Mouse (Mus musculus): Measurements from ENCODE around the gene Olfr1357. TPM values are rescaled to one million over a fixed set of nuclear protein-coding genes. Genes with fewer than 3 reads are reported as not detected.

Gene Olfr1357
- total and polyA plus RNA-seq, 3 experiments, result not detected

DNA sequence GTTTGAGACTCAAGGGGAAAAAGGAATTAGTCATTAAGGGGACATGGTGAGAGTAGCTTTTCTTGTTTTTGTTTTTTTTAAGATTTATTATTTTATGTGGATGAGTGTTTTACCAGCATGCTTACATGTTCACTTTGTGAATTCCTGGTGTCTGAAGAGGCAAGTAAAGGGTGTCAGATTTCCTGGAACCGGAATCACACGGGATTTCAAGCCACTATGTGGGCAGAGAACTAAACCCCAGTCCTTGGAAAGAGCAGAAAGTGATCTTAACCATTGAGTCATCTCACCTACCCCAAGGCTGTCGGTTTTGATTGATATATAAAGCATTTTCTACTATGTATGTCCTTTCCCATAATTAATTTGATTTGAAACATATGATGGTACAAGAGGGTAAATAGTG lies 48.2 kb downstream of the Olfr1357 start:
- H3K4me1 ChIP-seq (ENCODE audit: control insufficient read depth in 1 of 2, insufficient read depth in 2 of 2, low read length in 2 of 2), result peaks cover 0 to 5% of the 10 kb centered on the region in 2 experiments; a peak in 1 of 4 replicates
- H3K4me3 ChIP-seq (ENCODE audit: control insufficient read depth in 1 of 2, insufficient read depth in 1 of 2, low read depth in 2 of 2, low read length in 2 of 2), result no peak overlapping the region
- no peaks in the 10 kb centered on the region for H3K36me3 ChIP-seq (ENCODE audit: control insufficient read depth in 1 of 2, insufficient read depth in 2 of 2, low read length in 2 of 2)
- no peak overlapping the region for H3K27ac ChIP-seq (ENCODE audit: control insufficient read depth, low read depth, low read length)
- DNase-seq (ENCODE audit: low read depth, low spot score), result no peak
- peaks cover 1% of the 10 kb centered on the region; the same call in 1 of the 2 replicates for H3K79me2 ChIP-seq (ENCODE audit: control insufficient read depth, insufficient read depth, low read length, poor library complexity)
- H3K9me3 ChIP-seq (replicated peaks; ENCODE audit: insufficient read depth, low read length), result no peaks in the 10 kb centered on the region
- no peak overlapping the region for H3K9ac ChIP-seq (ENCODE audit: control insufficient read depth, low read depth, low read length, poor library complexity, severe bottlenecking)
- TF ChIP-seq MXI1 (IDR thresholded peaks at IDR 0.05; ENCODE audit: low read depth, low read length) (no peak), TAL1 (IDR thresholded peaks at IDR 0.05; ENCODE audit: low read length) (no peak), USF2 (IDR thresholded peaks at IDR 0.05; ENCODE audit: borderline replicate concordance in 1 of 2, insufficient read depth in 1 of 2, low read depth in 1 of 2, low read length in 2 of 2) (no peak), POLR2A (IDR thresholded peaks at IDR 0.05; ENCODE audit: control insufficient read depth in 1 of 2, insufficient read depth in 1 of 2, low read depth in 1 of 2, low read length in 2 of 2, poor library complexity in 1 of 2) (no peak), E2F4 (IDR thresholded peaks at IDR 0.05; ENCODE audit: borderline replicate concordance, low read depth, low read length) (no peak), RAD21 (IDR thresholded peaks at IDR 0.05; ENCODE audit: low read depth, low read length) (no peak), MAX (IDR thresholded peaks at IDR 0.05; ENCODE audit: low read length) (no peak), SIN3A (IDR thresholded peaks at IDR 0.05; ENCODE audit: low read length) (no peak), GABPA (IDR thresholded peaks at IDR 0.05; ENCODE audit: low read depth, low read length) (no peak), CHD1 (IDR thresholded peaks at IDR 0.05; ENCODE audit: low read depth, low read length) (no peak)
- H3K27me3 ChIP-seq (ENCODE audit: control insufficient read depth in 1 of 2, insufficient read depth in 2 of 2, low read length in 2 of 2), result no peaks in the 10 kb centered on the region; a peak in 2 of 4 replicates

- Histone ChIP-seq H3K27ac (ENCODE audit: control insufficient read depth, low read depth, low read length) (no peak overlapping the region), H3K9me3 (replicated peaks; ENCODE audit: insufficient read depth, low read length) (no peaks in the 10 kb centered on the region), H3K4me1 (ENCODE audit: control insufficient read depth in 1 of 2, insufficient read depth in 2 of 2, low read length in 2 of 2) (peaks cover 0 to 5% of the 10 kb centered on the region in 2 experiments; a peak in 1 of 4 replicates), H3K27me3 (ENCODE audit: control insufficient read depth in 1 of 2, insufficient read depth in 2 of 2, low read length in 2 of 2) (no peaks in the 10 kb centered on the region; a peak in 2 of 4 replicates), H3K4me3 (ENCODE audit: control insufficient read depth in 1 of 2, insufficient read depth in 1 of 2, low read depth in 2 of 2, low read length in 2 of 2) (no peak overlapping the region), H3K36me3 (ENCODE audit: control insufficient read depth in 1 of 2, insufficient read depth in 2 of 2, low read length in 2 of 2) (no peaks in the 10 kb centered on the region), H3K79me2 (ENCODE audit: control insufficient read depth, insufficient read depth, low read length, poor library complexity) (no peaks in the 10 kb centered on the region), H3K9ac (ENCODE audit: control insufficient read depth, low read depth, low read length, poor library complexity, severe bottlenecking) (no peak overlapping the region)
- DNase-seq (ENCODE audit: low read depth, low spot score), result no peak
- TF ChIP-seq E2F4 (IDR thresholded peaks at IDR 0.05; ENCODE audit: borderline replicate concordance, low read depth, low read length), result no peak
- TF ChIP-seq USF2 (IDR thresholded peaks at IDR 0.05; ENCODE audit: borderline replicate concordance in 1 of 2, insufficient read depth in 1 of 2, low read depth in 1 of 2, low read length in 2 of 2), result no peak
- TF ChIP-seq RAD21 (IDR thresholded peaks at IDR 0.05; ENCODE audit: low read depth, low read length), result no peak
- no peak for TF ChIP-seq ZC3H11A (IDR thresholded peaks at IDR 0.05; ENCODE audit: low read depth, low read length)
- no peak for TF ChIP-seq CTCF (IDR thresholded peaks at IDR 0.05 in 2 of 3, conservative IDR thresholded peaks at IDR 0.05 in 1 of 3; ENCODE audit: control insufficient read depth in 1 of 3, insufficient read depth in 1 of 3, low read depth in 2 of 3, low read length in 3 of 3, poor library complexity in 1 of 3, severe bottlenecking in 1 of 3)
- TF ChIP-seq MAZ (IDR thresholded peaks at IDR 0.05; ENCODE audit: low read depth, low read length), result no peak
Observed at GRCm38 (mm10) chr10:78569191-78569590, 48.7 kb downstream of the Olfr1357 start.

DNA sequence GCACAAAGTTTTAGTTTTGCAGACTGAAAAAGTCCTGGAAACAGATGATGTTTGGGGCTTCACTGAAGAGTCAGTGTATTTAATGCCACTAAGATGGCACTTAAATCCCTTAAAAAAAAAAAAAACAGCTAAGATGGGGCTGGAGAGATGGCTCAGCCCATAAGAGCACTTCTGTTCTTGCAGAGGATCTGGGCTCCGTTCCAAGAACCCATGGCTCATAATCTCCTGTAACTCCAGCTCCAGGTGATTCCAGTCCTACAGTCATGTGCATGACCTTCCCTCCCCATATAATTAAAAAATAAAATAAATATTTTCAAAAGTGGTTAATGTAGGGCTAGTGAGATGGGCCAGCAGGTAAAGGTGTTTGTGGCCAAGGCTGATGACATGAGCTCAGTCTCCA lies 52.8 kb downstream of the Olfr1357 start:
- H3K9ac ChIP-seq (ENCODE audit: control insufficient read depth, low read depth, low read length, poor library complexity, severe bottlenecking), result no peak overlapping the region
- TF ChIP-seq TCF12 (IDR thresholded peaks at IDR 0.05; ENCODE audit: low read depth, low read length) (no peak), KAT2A (conservative IDR thresholded peaks at IDR 0.05; ENCODE audit: low read depth, low read length) (no peak), MAX (IDR thresholded peaks at IDR 0.05; ENCODE audit: low read length) (no peak), EP300 (IDR thresholded peaks at IDR 0.05; ENCODE audit: low read depth in 1 of 2, low read length in 2 of 2) (no peak), RCOR1 (IDR thresholded peaks at IDR 0.05; ENCODE audit: low read depth, low read length) (no peak), HCFC1 (IDR thresholded peaks at IDR 0.05; ENCODE audit: low read depth, low read length) (no peak), UBTF (IDR thresholded peaks at IDR 0.05; ENCODE audit: borderline replicate concordance, insufficient read depth, low read depth, low read length) (no peak)
- no peak overlapping the region for H3K27ac ChIP-seq (ENCODE audit: control insufficient read depth, low read depth, low read length)
- H3K27me3 ChIP-seq (ENCODE audit: control insufficient read depth in 1 of 2, insufficient read depth in 2 of 2, low read length in 2 of 2), result peaks cover 3% of the 10 kb centered on the region in 2 experiments
- H3K9me3 ChIP-seq (replicated peaks; ENCODE audit: insufficient read depth, low read length), result no peaks in the 10 kb centered on the region
- H3K4me3 ChIP-seq (ENCODE audit: control insufficient read depth in 1 of 2, insufficient read depth in 1 of 2, low read depth in 2 of 2, low read length in 2 of 2), result no peak overlapping the region
- H3K36me3 ChIP-seq (ENCODE audit: control insufficient read depth in 1 of 2, insufficient read depth in 2 of 2, low read length in 2 of 2), result no peaks in the 10 kb centered on the region
- DNase-seq (ENCODE audit: low read depth, low spot score), result peak; percentile 21
- no peaks in the 10 kb centered on the region for H3K4me1 ChIP-seq (ENCODE audit: control insufficient read depth in 1 of 2, insufficient read depth in 2 of 2, low read length in 2 of 2)
- no peaks in the 10 kb centered on the region for H3K79me2 ChIP-seq (ENCODE audit: control insufficient read depth, insufficient read depth, low read length, poor library complexity)

All from MEL (cell line).